Mouse (Mus musculus) E14TG2a.4 (cell line): Measurements from ENCODE around the gene Bmp2k.

Experiments
- CTCF ChIP-seq: conservative IDR thresholded peaks from 2 replicates; pipeline ENCODE4 v1.5.1; 2014; ENCODE audit warnings: low read length
- NANOG ChIP-seq: IDR thresholded peaks from 2 replicates; pipeline ENCODE4 v1.6.1; 2014; ENCODE audit warnings: borderline replicate concordance, low read length, mixed read lengths

GRCm38 (mm10) chr5:97002336-97002735, 4.8 kb downstream of the Bmp2k start:
- no peak for TF ChIP-seq CTCF
- TF ChIP-seq NANOG = no peak
